Mouse (Mus musculus) layer of hippocampus, adult 11-12 months (tissue): ENCODE results near the gene Pla2g12b.

Source experiments
- DNase-seq: peaks from one replicate; pipeline ENCODE4 v3.0.0; 2022; ENCODE audit warnings: low spot score

Pla2g12b gene

GRCm38 (mm10) chr10:59413711-59414110 is 10.3 kb downstream of the Pla2g12b start:
- no peak for DNase-seq

- DNase-seq = no peak
These were observed 13.2 kb downstream of the Pla2g12b start for GRCm38 (mm10) chr10:59416623-59417022.

DNA sequence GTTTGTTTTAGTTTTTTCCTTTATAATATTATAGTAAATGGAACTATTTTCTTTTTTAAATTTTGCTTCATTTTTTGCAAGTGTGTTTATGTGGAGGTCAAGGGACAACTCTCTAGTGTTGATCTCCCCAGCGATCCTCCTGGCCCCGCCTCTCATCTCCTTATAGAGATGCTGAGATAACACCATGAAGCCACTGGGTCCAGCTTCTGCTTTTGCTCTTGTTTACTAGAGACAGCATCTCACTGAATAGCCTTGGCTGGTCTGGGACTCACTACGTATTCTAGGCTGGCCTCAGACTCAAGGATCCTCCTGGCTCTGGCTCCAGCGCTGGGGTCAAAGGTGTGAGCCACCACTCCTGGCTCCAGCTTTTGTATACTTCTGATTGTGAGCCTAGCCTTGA is 16.1 kb downstream of the Pla2g12b start:
- DNase-seq = no peak

GRCm38 (mm10) chr10:59424453-59424852 is 21.0 kb downstream of the Pla2g12b start:
- no peak for DNase-seq

DNA sequence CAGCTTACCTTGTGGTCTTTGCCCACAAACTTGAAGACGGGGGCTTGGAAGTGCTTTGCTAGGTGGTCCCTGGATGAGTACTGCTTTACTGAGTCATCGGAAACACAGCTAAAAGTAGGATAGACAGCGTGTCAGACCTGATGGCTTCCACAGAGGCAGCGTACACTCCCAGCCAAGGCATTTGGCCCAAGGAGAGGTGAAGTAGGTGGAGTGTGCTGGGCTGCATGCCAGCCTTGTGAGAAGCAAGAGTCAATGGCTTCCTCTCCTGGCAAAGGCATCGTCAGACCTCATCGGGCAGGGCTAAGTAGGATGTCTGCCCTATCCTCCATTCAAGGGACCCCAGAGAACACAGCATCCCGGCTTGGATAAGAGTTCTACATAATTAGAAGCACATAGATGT is 21.9 kb downstream of the Pla2g12b start:
- DNase-seq = no peak

DNA sequence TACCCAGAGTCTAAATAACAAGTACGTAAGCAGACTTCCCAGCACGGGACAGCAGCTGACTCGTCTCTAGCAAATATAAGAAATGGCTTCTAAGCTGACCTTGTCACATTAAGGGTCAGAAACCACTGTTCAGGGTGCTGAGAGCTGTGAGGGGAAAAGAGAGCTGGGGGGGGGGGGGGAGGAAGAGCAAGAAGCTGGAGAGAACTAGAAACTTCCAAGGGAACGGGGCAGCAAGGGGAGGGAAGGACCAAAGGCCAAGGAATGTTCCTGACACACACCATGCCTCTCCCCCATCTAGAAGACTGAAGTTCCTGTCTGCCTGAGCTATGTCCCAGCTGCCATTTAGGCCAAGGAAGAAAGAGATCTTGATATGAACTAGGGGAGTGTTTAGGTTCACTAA is 22.9 kb downstream of the Pla2g12b start:
- DNase-seq = no peak

- no peak for DNase-seq
These were observed 26.1 kb downstream of the Pla2g12b start for GRCm38 (mm10) chr10:59429448-59430135.

DNA sequence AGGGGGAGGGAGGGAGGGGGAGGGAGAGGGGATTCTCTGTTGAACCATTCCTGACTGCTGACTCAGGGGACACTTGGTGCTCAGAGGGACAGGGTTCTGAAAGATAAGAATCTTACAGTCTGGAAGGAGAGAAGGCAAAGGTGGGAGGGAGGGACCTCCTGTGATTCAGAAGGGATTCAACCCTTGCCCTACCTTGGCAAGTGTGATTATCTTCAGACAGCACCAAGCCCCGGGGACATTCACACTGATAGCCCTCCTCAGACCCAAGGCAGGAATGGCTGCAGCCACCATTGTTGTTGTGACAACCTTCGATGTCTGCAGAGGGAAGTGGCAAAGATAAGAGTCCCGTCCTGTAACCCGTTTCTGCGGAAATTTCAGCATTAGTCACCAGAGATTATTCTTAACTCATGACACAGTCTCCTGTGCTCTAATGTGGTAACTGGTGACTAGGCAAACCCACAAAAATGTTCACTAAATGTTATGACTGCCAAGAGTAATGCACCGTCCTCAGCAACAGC is 27.3 kb downstream of the Pla2g12b start:
- no peak for DNase-seq

- no peak for DNase-seq
These were observed 32.3 kb downstream of the Pla2g12b start for GRCm38 (mm10) chr10:59435746-59436145.

GRCm38 (mm10) chr10:59438651-59439050 is 35.2 kb downstream of the Pla2g12b start:
- DNase-seq = no peak

DNA sequence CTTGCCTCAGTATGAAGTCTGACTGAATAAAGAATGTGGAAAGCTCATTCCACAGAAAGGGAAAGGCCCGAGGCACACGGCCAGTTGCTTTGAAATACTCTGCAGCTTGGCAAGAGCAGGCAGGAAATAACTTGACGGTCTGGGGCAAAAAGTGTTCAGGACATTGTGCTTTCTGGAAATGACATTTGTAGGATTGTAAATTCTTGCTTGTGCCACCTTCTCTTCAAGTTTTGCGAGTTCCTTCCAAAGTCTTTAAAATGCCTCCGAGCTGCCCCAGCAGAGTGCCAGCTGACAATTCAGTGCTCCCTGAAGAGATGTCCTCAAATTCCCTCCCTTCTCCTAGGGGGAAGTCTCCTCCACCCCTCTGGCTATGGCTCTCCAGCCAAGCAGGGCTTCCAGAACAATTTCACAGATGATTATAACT is 36.1 kb downstream of the Pla2g12b start:
- DNase-seq = no peak

- no peak for DNase-seq
These were observed 36.7 kb downstream of the Pla2g12b start for GRCm38 (mm10) chr10:59440177-59440576.

- no peak for DNase-seq
These were observed 38.3 kb downstream of the Pla2g12b start, which contains the start of gene Oit3 for GRCm38 (mm10) chr10:59441735-59442134. Gene Oit3, minus strand, starts transcription at chr10:59441778.

DNA sequence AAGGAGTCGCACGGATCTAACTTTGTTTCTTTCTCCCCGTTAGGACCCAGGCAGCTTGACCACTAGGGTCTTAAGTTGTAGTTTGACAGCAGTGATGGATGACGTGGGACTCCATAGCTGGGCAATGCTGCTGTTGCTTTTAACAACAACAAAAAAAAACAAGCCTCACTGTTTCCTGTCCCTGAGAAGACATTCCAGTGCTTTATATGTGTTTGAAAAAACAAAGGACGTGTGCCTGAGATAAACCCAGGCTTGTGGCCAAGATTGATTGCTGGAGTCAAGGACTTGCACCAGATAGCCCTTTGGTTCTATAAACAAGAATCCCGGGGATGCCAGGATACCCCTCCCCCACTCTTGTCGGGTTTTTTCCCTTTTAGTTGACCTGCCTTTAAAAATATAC is 39.8 kb downstream of the Pla2g12b start:
- DNase-seq = no peak

DNA sequence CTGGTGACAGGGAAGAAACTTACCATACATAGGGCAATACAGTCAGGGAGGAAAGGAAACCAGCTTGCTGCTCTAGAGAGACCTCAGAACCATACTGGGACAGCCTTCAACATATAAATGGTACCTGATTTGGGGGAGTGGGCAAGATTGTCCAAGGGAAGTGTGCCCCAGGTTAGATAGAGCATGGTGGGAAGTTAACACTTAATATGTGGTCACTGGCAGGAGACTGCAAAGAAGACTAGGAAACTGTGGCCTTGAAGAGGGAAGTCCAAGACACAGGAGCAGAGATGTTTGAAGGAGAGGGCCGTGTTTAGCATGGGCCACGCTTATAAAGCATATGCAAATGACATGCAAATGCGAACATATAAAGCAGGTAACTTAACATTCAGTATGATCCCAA is 40.6 kb downstream of the Pla2g12b start:
- DNase-seq = no peak

DNA sequence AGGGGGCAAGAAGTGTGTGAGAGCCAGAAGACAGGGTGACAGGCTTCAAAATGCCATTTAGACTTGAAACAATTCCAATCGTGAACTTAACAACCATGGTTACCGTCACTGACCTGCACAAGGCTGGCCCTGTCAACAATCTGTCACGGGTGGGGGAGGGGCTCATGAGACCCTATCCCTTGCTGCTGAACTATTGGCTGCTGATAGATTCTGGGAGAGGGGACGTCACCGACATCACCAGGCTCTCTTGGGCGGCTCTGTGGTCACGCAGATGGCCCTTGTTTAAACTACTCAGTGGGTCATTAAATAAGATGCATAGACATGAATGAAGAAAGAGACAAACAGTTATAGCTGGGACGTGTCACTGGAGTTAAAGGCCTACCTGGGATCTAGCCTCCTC is 41.2 kb downstream of the Pla2g12b start:
- no peak for DNase-seq

DNA sequence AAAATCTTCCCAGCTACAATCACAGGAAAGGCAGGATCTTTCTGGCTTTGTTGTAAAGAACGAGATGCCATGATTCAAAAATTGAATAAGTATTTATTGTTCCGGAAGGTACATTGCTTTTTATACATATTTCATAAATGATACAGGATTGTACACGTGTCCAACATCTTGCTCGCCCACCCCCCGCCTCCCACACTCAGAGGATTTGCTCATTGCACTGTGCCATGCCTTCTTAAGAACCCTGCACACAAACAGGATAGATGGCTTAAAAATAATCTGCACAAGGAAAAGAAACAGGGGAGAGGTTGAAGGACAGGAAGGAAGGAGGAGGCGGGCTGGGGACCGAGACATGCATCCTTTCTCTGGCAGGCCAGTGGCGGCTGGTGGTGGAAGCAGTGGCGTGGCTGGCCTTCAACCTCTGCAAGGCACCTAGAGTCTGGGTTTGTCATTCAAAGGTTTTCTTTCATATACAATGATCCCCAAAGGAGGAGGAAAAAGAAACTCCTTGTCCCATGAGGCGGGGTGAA is 43.5 kb downstream of the Pla2g12b start:
- DNase-seq = no peak

DNA sequence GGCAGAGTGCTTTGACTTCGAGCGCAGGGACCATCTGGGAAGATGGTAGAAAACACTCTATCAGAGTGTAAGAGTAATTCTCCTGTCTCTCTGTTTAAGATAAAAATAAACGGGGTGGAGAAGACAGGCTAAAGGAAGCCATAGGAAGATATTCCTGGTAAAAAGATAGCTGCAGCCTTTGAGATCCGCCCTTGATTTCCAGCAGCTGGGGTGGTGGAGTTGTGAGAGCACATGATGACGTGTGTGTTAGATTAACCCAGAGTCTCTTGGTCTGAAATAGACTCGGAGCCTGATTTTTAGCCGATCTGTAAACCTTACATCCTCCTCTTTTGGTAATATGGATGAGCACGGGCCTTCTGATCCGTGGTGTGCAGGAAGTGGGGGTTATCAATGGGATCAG is 44.1 kb downstream of the Pla2g12b start:
- no peak for DNase-seq

- DNase-seq = no peak
These were observed 48.4 kb downstream of the Pla2g12b start for GRCm38 (mm10) chr10:59451839-59452238.

DNA sequence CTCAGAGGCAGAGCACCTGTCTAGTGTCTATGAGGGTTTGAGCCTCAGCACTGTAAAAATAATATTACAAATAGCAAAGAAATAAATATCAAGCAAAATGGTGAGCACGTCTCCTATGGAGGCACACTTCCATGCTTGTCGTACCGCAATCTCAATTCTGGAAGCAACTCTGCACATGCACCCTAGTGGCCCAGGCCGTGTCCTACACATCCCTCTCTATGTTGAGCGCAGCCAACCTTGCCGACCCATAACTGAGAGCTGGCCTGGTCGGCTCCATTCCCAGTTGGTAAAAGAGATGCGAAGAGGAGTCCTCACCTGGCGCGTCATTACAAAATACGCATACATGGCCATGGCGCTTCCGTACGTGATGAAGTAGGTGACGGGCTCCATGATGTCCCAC is 51.2 kb downstream of the Pla2g12b start:
- DNase-seq = no peak

- peak; percentile 44 for DNase-seq
These were observed 56.3 kb downstream of the Pla2g12b start for GRCm38 (mm10) chr10:59459767-59460166.

DNA sequence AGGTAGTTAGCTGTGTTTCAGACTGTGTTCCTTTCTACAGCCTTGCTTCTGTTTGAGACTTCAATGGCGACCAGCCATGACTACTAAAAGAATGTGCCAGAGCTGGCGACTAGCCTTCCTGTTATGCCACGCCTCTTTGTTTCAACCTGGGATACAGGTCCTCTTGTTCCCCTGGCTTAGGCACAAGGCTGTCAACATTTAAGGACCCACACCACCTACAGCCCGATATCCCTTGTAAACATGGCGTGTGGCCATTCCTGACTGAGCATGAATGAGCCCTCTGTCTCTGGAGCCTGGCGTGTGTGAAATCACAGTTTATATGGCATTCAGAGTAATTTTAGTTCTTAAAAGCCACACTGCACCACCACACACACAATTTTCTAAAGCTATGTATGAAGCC is 58.8 kb downstream of the Pla2g12b start:
- no peak for DNase-seq

- DNase-seq = no peak
These were observed 62.1 kb downstream of the Pla2g12b start for GRCm38 (mm10) chr10:59465546-59465945.

GRCm38 (mm10) chr10:59466626-59467025 is 63.2 kb downstream of the Pla2g12b start:
- no peak for DNase-seq
